9 mouse cellular contexts compared by ENCODE assay signal in the genomic region with DNA sequence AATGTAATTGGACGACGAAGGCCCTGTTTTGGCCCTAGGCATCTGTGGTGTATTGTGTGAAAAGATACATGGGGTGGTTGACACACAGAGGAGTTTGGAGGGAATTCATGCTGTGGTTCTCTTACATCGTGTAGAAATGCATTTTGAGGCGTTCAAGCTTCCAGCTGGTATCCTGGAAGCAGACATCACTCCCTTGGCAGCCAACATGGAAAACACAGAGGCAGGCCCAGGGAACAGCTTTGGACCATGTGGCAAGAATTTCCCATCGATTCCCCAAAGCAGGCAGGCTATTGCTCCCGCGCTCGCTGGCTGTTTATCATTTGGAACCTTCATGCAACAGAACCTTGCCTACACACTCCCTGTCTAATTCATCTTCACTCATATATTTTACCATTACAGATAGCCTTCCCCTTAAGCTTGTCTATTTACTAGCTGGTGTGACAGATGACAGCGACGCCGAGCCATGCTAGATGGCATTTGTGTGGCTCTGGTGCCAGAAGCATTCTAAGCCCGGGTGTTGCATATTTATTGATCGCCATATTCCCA.
DNase-seq lines count a peak whose midpoint lies in the region; ATAC-seq and TF ChIP-seq lines count a peak whose summit lies in the region.
"Had no signal": no experiment of that assay in that cellular context is flagged by ENCODE, and none has a peak within 500 bp of the region (broad histone marks: within the 10 kb centered on the region; RNA-seq: fewer than 3 reads in every experiment).

No protein-coding gene starts in this region.

- peak; percentile 6 for DNase-seq in heart, postnatal 4 days
- no peak for DNase-seq in heart, adult 8-10 months (ENCODE audit: low spot score)
- DNase-seq in forebrain, postnatal 0 days = peak; percentile 88
- peak; percentile 60 to 67 for DNase-seq in layer of hippocampus, postnatal 10 days (ENCODE audit: low spot score in 2 of 2)
- peak; percentile 22 for DNase-seq in right cerebral cortex, adult 2 months (ENCODE audit: low spot score in 2 of 2)
- DNase-seq in adrenal gland, adult 8-10 months = no peak
- DNase-seq in gastrocnemius, adult 8-10 months (ENCODE audit: low spot score in 2 of 2) = no peak

- no peak overlapping the region for H3K9ac ChIP-seq in forebrain, postnatal 0 days
- H3K9ac ChIP-seq: limb, embryonic 13.5 days had no signal

- no peak overlapping the region for H3K4me2 ChIP-seq in forebrain, postnatal 0 days (ENCODE audit: low read depth)
- H3K4me2 ChIP-seq: limb, embryonic 13.5 days had no signal

- peaks cover under 1% of the 10 kb centered on the region; the same call in 1 of the 2 replicates for H3K27me3 ChIP-seq in forebrain, postnatal 0 days (ENCODE audit: insufficient read depth, low read length)
- H3K27me3 ChIP-seq: limb, embryonic 13.5 days had no signal

- peak; percentile 87 for ATAC-seq in forebrain, postnatal 0 days

- no peaks in the 10 kb centered on the region for H3K9me3 ChIP-seq in forebrain, postnatal 0 days (ENCODE audit: low read length)
- H3K9me3 ChIP-seq: limb, embryonic 13.5 days; megakaryocyte, embryonic 14.5 days had no signal

- H3K4me3 ChIP-seq in forebrain, postnatal 0 days (ENCODE audit: low read depth, low read length) = no peak overlapping the region
- H3K4me3 ChIP-seq: limb, embryonic 13.5 days; megakaryocyte, embryonic 14.5 days had no signal

- 41% methylated on average over 13 of the region's 13 CpGs for WGBS in forebrain, postnatal 0 days

- no peaks in the 10 kb centered on the region for H3K36me3 ChIP-seq in forebrain, postnatal 0 days (ENCODE audit: insufficient read depth)
- H3K36me3 ChIP-seq: limb, embryonic 13.5 days had no signal

- H3K4me1 ChIP-seq in forebrain, postnatal 0 days (ENCODE audit: insufficient read depth) = no peaks in the 10 kb centered on the region
- H3K4me1 ChIP-seq: limb, embryonic 13.5 days; megakaryocyte, embryonic 14.5 days had no signal

- H3K27ac ChIP-seq in forebrain, postnatal 0 days (ENCODE audit: low read depth, low read length) = peak overlapping the region; percentile 30; the same call in 1 of the 2 replicates
- H3K27ac ChIP-seq: limb, embryonic 13.5 days had no signal

- TF ChIP-seq CTCF in forebrain, postnatal 0 days (IDR thresholded peaks at IDR 0.05; ENCODE audit: low read depth) = no peak

Comparison
In these comparisons a context has a peak if more than half of its experiments do, and no peak if none do; other contexts are left out.
1. DNase-seq: peak in heart, postnatal 4 days (single experiment), forebrain, postnatal 0 days (single experiment), layer of hippocampus, postnatal 10 days (2 of 2) and right cerebral cortex, adult 2 months (2 of 2); none in heart, adult 8-10 months (single experiment), adrenal gland, adult 8-10 months (single experiment) and gastrocnemius, adult 8-10 months (0 of 2).